Mouse (Mus musculus) bone marrow macrophage, adult 2 months (primary cell): Measurements from ENCODE around the gene Pttg1. TPM values are rescaled to one million over a fixed set of nuclear protein-coding genes. Genes with fewer than 3 reads are reported as not detected.

Experiments used
- H3K27ac ChIP-seq: 2 replicates; pipeline ENCODE4 v1.5.1; 2012; ENCODE audit warnings: low read depth, low read length; ENCODE audit not compliant: insufficient read depth
- H3K4me1 ChIP-seq: 2 replicates; pipeline ENCODE4 v1.6.1; 2012; ENCODE audit warnings: low read length; ENCODE audit not compliant: control insufficient read depth, insufficient read depth
- H3K4me3 ChIP-seq: 2 replicates; pipeline ENCODE4 v1.5.1; 2012; ENCODE audit warnings: mild to moderate bottlenecking, low read length, moderate library complexity; ENCODE audit not compliant: insufficient read depth
- CTCF ChIP-seq: IDR thresholded peaks from 2 replicates; pipeline ENCODE4 v1.5.1; 2012; ENCODE audit warnings: low read depth, mild to moderate bottlenecking, low read length, moderate library complexity
- POLR2A ChIP-seq: IDR thresholded peaks from 2 replicates; pipeline ENCODE4 v1.6.1; 2012; ENCODE audit warnings: mild to moderate bottlenecking, low read depth, low read length, borderline replicate concordance
- polyA plus RNA-seq: library from polyadenylated mRNA; stranded (reverse); fragments of >200 nt; gene quantifications from 2 replicates; pipeline ENCODE4 v1.2.4, GENCODE M21; 2012; ENCODE audit not compliant: missing spikeins, insufficient read depth, insufficient read length

Gene Pttg1
- polyA plus RNA-seq, 1 experiment = 60.1 TPM

- no peak overlapping the region for H3K4me3 ChIP-seq
- peaks cover 49% of the 10 kb centered on the region for H3K4me1 ChIP-seq
- no peak for TF ChIP-seq CTCF
- no peak for TF ChIP-seq POLR2A
- no peak overlapping the region for H3K27ac ChIP-seq
Observed at GRCm38 (mm10) chr11:43389118-43389517, 36.9 kb downstream of the Pttg1 start.

- no peak overlapping the region for H3K27ac ChIP-seq
- no peak overlapping the region for H3K4me3 ChIP-seq
Observed at GRCm38 (mm10) chr11:43388122-43389097, 37.6 kb downstream of the Pttg1 start.

GRCm38 (mm10) chr11:43387004-43387880 is 38.8 kb downstream of the Pttg1 start:
- no peak overlapping the region for H3K4me3 ChIP-seq

More at GRCm38 (mm10) chr11:43388122-43389097, 37.6 kb downstream of the Pttg1 start:
- TF ChIP-seq POLR2A = no peak
- TF ChIP-seq CTCF = no peak
- H3K4me1 ChIP-seq = peaks cover 42% of the 10 kb centered on the region

GRCm38 (mm10) chr11:43385716-43386115 is 40.3 kb downstream of the Pttg1 start:
- Histone ChIP-seq H3K4me1 (peaks cover 53% of the 10 kb centered on the region), H3K27ac (peak overlapping the region; percentile 96), H3K4me3 (peak overlapping the region; percentile 47)
- TF ChIP-seq CTCF = no peak
- TF ChIP-seq POLR2A = no peak

More at GRCm38 (mm10) chr11:43387004-43387880, 38.8 kb downstream of the Pttg1 start:
- Histone ChIP-seq H3K4me1 (peaks cover 39% of the 10 kb centered on the region), H3K27ac (no peak overlapping the region)
- TF ChIP-seq POLR2A (no peak), CTCF (no peak)

GRCm38 (mm10) chr11:43385055-43385649 is 40.9 kb downstream of the Pttg1 start:
- H3K4me3 ChIP-seq = peak overlapping the region; percentile 55
- peak overlapping the region; percentile 96 for H3K27ac ChIP-seq
- peaks cover 58% of the 10 kb centered on the region for H3K4me1 ChIP-seq
- TF ChIP-seq CTCF (no peak), POLR2A (0 out of 2 replicates have a peak, but pooled peaks have one; percentile 28)

GRCm38 (mm10) chr11:43383581-43383980 is 42.5 kb downstream of the Pttg1 start:
- Histone ChIP-seq H3K4me1 (peaks cover 63% of the 10 kb centered on the region), H3K27ac (peak overlapping the region; percentile 82), H3K4me3 (peak overlapping the region; percentile 71)
- TF ChIP-seq CTCF (no peak), POLR2A (no peak)

- no peak overlapping the region for H3K27ac ChIP-seq
- peaks cover 58% of the 10 kb centered on the region for H3K4me1 ChIP-seq
- TF ChIP-seq CTCF (no peak), POLR2A (no peak)
- H3K4me3 ChIP-seq = peak overlapping the region; percentile 6; the same call in 1 of the 2 replicates
Observed at GRCm38 (mm10) chr11:43380901-43381300, 45.1 kb downstream of the Pttg1 start.

- Histone ChIP-seq H3K4me1 (peaks cover 59% of the 10 kb centered on the region), H3K4me3 (peak overlapping the region; percentile 4; the same call in 1 of the 2 replicates), H3K27ac (no peak overlapping the region)
- no peak for TF ChIP-seq POLR2A
- no peak for TF ChIP-seq CTCF
Observed at GRCm38 (mm10) chr11:43379911-43380485, 46.1 kb downstream of the Pttg1 start.

GRCm38 (mm10) chr11:43379488-43379887 is 46.6 kb downstream of the Pttg1 start:
- no peak overlapping the region for H3K4me3 ChIP-seq
- no peak overlapping the region for H3K27ac ChIP-seq
- peaks cover 63% of the 10 kb centered on the region for H3K4me1 ChIP-seq
- TF ChIP-seq CTCF = no peak
- TF ChIP-seq POLR2A = no peak
